Mouse (Mus musculus): ENCODE measurements around the gene Tbc1d32. TPM values are rescaled to one million over a fixed set of nuclear protein-coding genes. Genes with fewer than 3 reads are reported as not detected.

The Tbc1d32 gene
- 1 to 10 TPM; 2.2 to 2.4 TPM for total RNA-seq (2023)

DNA sequence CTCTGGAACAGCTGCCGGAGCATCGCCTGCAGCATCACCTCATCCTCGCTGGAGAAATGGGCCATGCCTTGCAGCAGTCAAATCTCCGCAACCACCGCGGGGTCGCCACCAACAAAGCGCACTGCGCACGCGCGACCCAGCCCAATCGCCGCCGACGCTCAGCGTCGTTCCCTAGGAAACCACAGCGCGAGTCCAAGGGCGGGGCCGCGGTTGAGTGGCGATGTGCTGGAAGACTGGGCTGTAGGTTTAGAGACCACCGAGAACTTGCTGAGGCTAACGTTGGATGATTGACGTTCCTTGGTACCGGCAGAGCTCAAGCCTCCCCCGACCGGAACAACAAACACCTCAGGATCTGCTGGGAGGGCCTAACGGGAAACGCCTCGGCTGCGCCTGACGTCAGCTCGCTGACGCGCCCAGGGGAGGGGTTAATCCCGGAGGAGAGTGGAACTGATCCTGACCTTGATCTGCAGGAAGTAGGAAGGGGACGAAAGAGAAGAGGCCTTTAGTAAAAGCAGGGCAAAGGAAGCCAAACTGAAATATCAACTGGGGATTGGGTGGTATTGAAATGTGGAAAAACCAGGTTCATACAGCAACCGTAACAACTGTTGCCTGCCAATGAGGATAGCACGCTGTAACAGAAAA, at the start of gene Tbc1d32:
Gene Tbc1d32, minus strand, starts transcription at position 122 of the 642 bp plus-strand sequence.

DNA sequence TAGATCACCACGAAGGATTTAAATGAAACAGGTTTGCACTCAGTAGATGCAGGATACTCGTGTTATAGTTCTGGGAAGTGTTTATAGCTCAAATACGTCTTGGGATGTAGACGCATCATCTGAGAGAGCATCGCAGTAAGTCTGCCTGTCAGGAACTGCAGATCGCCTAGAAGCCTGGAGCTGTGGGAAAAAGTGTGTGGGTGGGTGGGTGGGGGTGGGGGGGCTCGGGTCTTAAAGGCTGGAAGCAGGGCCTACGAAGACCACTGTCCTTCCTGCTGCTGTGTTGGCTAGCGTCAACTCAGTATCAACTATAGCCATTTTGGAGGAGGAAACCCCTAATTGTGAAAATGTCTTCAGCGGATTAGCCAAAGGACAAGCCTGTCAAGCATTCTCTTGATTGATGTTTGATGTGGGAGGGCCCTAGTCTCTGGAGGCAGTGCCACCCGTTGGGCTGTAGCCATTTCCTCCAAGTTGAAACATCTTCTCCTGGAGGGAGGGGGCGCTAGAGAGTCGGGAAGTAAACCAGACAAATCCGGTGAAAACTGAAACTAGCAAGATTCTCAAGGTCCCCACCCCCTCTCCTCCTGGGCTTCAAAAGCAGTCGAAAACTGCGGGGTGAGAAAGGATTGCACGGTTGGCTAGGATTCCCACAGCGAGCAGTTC, 122.0 kb downstream of the Tbc1d32 start, which contains the start of gene Msl3l2:
Gene Msl3l2, plus strand, starts transcription at position 585 of the 663 bp plus-strand sequence.

Other genes with a start within 250 kb of the Tbc1d32 start
- 10 to 100 TPM; 12.9 to 15.4 TPM for gene Msl3l2, start 121.8 kb downstream of the Tbc1d32 start, total RNA-seq (2023)
- under 1 TPM; 0.18 to 0.26 TPM for gene Gja1, start 148.6 kb upstream of the Tbc1d32 start, total RNA-seq (2023)

Data from T-cell, adult 66 days (primary cell).